Mouse (Mus musculus): ENCODE results near the gene Atp6v1fnb. TPM values are rescaled to one million over a fixed set of nuclear protein-coding genes. Genes with fewer than 3 reads are reported as not detected.

The Atp6v1fnb gene
- polyA plus RNA-seq, 1 experiment from 2014 or later: not detected

GRCm38 (mm10) chr6:29500810-29501209 lies 29.6 kb downstream of the Atp6v1fnb start:
- peaks cover 10% of the 10 kb centered on the region for H3K27me3 ChIP-seq
- H3K36me3 ChIP-seq: peaks cover 23% of the 10 kb centered on the region
- no peak overlapping the region for H3K9ac ChIP-seq
- no peak overlapping the region for H3K4me2 ChIP-seq
- no peak overlapping the region for H3K27ac ChIP-seq
- H3K4me3 ChIP-seq: no peak overlapping the region
- 90% methylated on average over 6 of the region's 6 CpGs for WGBS
- ATAC-seq (ENCODE audit: insufficient number of reproducible peaks, low FRiP score, low TSS enrichment, low read depth): no peak
- H3K4me1 ChIP-seq: peaks cover 3% of the 10 kb centered on the region; the same call in 1 of the 2 replicates
- no peaks in the 10 kb centered on the region for H3K9me3 ChIP-seq

DNA sequence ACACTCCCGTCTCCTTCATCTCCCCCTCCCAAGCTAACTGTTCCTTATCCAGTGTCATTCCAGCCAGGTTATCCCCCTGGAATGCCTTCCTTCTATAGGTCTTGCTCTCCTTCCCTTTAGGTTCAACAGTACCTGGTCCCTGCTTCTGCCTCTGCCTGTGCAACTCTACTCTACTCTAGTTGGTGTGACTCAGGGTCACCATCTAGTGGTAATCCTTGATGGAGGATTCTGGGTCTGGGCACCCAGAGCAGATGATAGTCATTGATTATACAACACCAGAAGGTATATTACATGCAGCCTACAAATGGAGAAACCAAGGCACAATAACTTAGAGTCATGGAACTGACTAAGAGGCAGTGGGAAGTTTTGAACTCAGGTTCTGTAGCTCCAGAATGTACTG lies 30.4 kb downstream of the Atp6v1fnb start:
- H3K36me3 ChIP-seq: peaks cover 16% of the 10 kb centered on the region; the same call in 1 of the 2 replicates
- no peak overlapping the region for H3K4me3 ChIP-seq
- H3K27me3 ChIP-seq: peaks cover 4% of the 10 kb centered on the region
- ATAC-seq (ENCODE audit: insufficient number of reproducible peaks, low FRiP score, low TSS enrichment, low read depth): no peak
- H3K4me2 ChIP-seq: no peak overlapping the region
- no peak overlapping the region for H3K27ac ChIP-seq
- WGBS: 96% methylated on average over 1 of the region's 1 CpGs
- peaks cover 9% of the 10 kb centered on the region; the same call in 1 of the 2 replicates for H3K4me1 ChIP-seq
- no peaks in the 10 kb centered on the region for H3K9me3 ChIP-seq
- H3K9ac ChIP-seq: no peak overlapping the region

GRCm38 (mm10) chr6:29505493-29505892 lies 34.3 kb downstream of the Atp6v1fnb start:
- Histone ChIP-seq H3K27ac (no peak overlapping the region), H3K4me3 (no peak overlapping the region)
- WGBS: 90% methylated on average over 5 of the region's 5 CpGs

GRCm38 (mm10) chr6:29506834-29507233 lies 35.6 kb downstream of the Atp6v1fnb start:
- Histone ChIP-seq H3K4me1 (peaks cover 34% of the 10 kb centered on the region), H3K27ac (no peak overlapping the region), H3K36me3 (peaks cover 4% of the 10 kb centered on the region; the same call in 1 of the 2 replicates), H3K9me3 (no peaks in the 10 kb centered on the region), H3K4me2 (peak overlapping the region; percentile 73), H3K4me3 (peak overlapping the region; percentile 55), H3K27me3 (no peaks in the 10 kb centered on the region), H3K9ac (peak overlapping the region; percentile 11; the same call in 1 of the 2 replicates)
- ATAC-seq (ENCODE audit: insufficient number of reproducible peaks, low FRiP score, low TSS enrichment, low read depth): no peak
- WGBS: 14% methylated on average over 8 of the region's 8 CpGs

More at GRCm38 (mm10) chr6:29505493-29505892, 34.3 kb downstream of the Atp6v1fnb start:
- Histone ChIP-seq H3K9me3 (no peaks in the 10 kb centered on the region), H3K4me2 (no peak overlapping the region), H3K27me3 (no peaks in the 10 kb centered on the region), H3K4me1 (peaks cover 34% of the 10 kb centered on the region), H3K36me3 (peaks cover 4% of the 10 kb centered on the region; the same call in 1 of the 2 replicates), H3K9ac (no peak overlapping the region)
- ATAC-seq (ENCODE audit: insufficient number of reproducible peaks, low FRiP score, low TSS enrichment, low read depth): no peak

DNA sequence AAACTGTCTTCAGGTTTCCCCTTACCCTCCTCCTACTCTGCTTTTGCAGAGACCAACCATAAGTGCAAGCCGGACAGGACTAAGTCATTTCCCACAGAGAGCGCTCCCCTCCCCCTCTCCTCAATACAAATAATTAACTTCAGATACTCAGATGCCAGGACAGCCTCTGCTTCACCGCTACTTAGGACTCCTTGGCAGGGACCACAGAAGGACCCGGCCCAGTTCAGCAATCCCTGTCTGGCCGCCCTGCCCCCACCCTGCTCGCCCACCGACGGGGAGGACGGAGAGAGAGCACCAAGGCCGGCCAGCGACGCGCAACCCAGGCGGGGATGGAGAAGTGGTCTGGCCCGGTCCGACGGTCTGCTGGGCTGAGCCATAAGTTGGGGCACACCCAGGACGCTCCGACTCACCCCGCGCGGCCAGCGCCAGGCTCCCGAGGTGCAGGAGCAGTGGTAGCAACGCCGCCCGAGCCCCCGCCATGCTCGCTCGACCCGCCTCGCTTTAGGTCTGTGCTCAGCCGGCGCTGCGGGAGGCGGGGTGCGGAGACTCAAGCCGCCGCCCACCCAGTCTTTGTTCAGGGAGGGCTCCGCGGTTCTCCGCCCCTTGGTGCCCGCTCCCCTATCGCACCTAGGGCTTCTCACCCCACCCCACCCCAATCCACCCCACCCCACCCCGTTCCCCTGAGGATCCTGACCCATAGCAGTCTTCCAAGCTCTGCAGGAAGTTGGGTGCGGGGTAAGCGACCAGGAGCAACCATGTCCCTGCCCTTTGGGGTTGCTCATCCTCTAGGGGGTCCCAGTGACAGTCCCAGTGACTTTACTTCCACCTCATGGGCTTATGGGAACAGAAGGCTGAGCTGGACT lies 36.4 kb downstream of the Atp6v1fnb start, which contains the start of gene Kcp:
Kcp (minus strand) TSS at position 506 of the 863 bp plus-strand sequence.
- Histone ChIP-seq H3K9me3 (no peaks in the 10 kb centered on the region), H3K27ac (peak within 1 kb of the TSS; percentile 18; the same call in 1 of the 2 replicates), H3K9ac (peak within 1 kb of the TSS; percentile 41), H3K4me2 (peak within 1 kb of the TSS; percentile 73), H3K27me3 (no peaks in the 10 kb centered on the region), H3K36me3 (peaks cover 2% of the 10 kb centered on the region; the same call in 1 of the 2 replicates), H3K4me3 (peak within 1 kb of the TSS; percentile 55), H3K4me1 (peaks cover 34% of the 10 kb centered on the region)
- ATAC-seq (ENCODE audit: insufficient number of reproducible peaks, low FRiP score, low TSS enrichment, low read depth): 0 out of 2 replicates have a peak, but pooled peaks have one; percentile 38
- WGBS: under 1% methylated on average over 47 of the region's 47 CpGs

DNA sequence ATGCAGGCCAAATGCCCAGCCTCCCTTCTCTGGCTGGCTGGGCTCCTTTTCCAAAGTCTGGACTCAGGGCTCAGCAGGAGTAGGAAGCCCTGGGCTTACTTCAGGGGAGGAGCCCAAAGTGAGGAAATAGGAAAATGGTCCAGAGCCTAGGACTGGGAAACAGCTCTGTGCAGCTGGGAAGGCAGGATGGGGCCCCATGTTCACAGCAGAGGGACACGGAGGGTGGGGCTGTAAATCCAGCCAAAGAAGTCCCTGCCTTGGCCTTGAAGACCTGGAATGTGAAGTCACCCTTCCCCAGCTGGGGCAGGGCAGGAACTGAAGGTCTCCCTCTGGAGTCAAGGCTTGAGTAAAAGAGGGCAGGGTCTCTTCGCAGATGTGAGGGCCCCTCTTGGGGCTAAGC lies 37.8 kb downstream of the Atp6v1fnb start:
- H3K4me2 ChIP-seq: no peak overlapping the region
- H3K4me1 ChIP-seq: peaks cover 40% of the 10 kb centered on the region
- ATAC-seq (ENCODE audit: insufficient number of reproducible peaks, low FRiP score, low TSS enrichment, low read depth): peak; percentile 64; the same call in 1 of the 2 replicates
- H3K27ac ChIP-seq: peak overlapping the region; percentile 43; the same call in 1 of the 2 replicates
- H3K27me3 ChIP-seq: no peaks in the 10 kb centered on the region
- no peaks in the 10 kb centered on the region for H3K9me3 ChIP-seq
- no peaks in the 10 kb centered on the region for H3K36me3 ChIP-seq
- no peak overlapping the region for H3K4me3 ChIP-seq
- H3K9ac ChIP-seq: no peak overlapping the region
- 24% methylated on average over 2 of the region's 2 CpGs for WGBS

GRCm38 (mm10) chr6:29513284-29513683 lies 42.0 kb downstream of the Atp6v1fnb start:
- peaks cover 15% of the 10 kb centered on the region for H3K4me1 ChIP-seq
- 0 out of 2 replicates have a peak overlapping the region, but pooled peaks have one; percentile 14 for H3K9ac ChIP-seq
- peak overlapping the region; percentile 19 for H3K4me3 ChIP-seq
- H3K4me2 ChIP-seq: peak overlapping the region; percentile 37
- WGBS: 1% methylated on average over 11 of the region's 11 CpGs
- ATAC-seq (ENCODE audit: insufficient number of reproducible peaks, low FRiP score, low TSS enrichment, low read depth): peak; percentile 48; the same call in 1 of the 2 replicates
- H3K9me3 ChIP-seq: no peaks in the 10 kb centered on the region
- no peaks in the 10 kb centered on the region for H3K27me3 ChIP-seq
- H3K27ac ChIP-seq: peak overlapping the region; percentile 50; the same call in 1 of the 2 replicates
- no peaks in the 10 kb centered on the region for H3K36me3 ChIP-seq

DNA sequence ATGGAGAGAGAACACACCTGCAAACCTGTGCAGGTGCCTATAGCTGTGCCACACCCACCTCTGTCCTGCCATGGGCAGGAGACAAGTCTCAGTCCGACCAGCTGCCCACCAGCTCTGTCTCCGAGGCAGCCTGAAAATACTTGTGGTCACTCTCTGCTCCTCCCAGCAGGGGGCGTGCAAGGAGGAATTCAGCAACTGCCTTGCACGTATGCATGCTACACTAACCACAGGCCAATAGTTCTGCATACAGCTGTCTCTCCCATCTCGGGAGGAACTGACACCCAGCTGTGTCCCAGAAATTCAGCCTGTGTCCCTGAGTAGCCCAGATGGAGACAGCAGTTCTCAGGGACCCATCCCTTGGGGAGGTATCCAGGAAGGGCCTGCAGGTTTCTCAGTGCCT lies 45.9 kb downstream of the Atp6v1fnb start:
- H3K9ac ChIP-seq: no peak overlapping the region
- H3K4me3 ChIP-seq: no peak overlapping the region
- WGBS: 12% methylated on average over 5 of the region's 5 CpGs
- no peak overlapping the region for H3K27ac ChIP-seq
- H3K4me1 ChIP-seq: peaks cover 6% of the 10 kb centered on the region
- H3K9me3 ChIP-seq: no peaks in the 10 kb centered on the region
- no peaks in the 10 kb centered on the region for H3K36me3 ChIP-seq
- no peaks in the 10 kb centered on the region for H3K27me3 ChIP-seq
- no peak overlapping the region for H3K4me2 ChIP-seq
- ATAC-seq (ENCODE audit: insufficient number of reproducible peaks, low FRiP score, low TSS enrichment, low read depth): no peak

DNA sequence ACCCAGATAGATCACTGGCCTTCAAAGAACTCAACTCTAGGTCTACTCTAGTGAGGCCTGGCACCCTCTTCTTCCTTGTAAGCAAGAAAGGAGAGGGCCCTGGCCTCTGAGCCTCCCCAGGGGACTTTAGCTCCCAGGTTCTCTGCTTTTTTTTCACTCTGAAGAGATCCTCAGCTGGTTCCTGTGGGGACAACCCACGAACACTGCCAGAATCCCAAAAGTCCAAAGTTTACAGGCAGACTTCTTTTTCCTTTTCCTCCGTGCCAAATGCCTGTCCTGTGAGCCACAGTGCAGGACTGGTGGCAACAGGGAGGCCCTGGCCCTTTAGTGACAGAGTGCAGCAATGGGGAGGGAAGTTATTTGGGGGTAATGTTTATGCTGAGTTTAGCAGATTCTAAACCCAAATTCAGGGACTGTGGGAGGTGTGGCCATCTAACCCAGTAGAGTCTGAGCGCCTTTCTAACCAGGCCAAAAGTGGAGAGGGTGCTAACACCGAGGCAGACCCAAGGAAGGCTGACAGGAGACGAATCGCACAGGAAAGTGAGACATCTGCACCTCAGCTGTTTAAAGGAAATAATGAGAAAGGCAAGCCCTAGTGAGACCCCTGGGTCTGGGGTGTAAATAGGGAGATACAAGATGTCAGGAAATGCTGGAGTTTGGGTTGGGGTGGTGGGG lies 51.5 kb downstream of the Atp6v1fnb start:
- Histone ChIP-seq H3K27ac (no peak overlapping the region), H3K9me3 (no peaks in the 10 kb centered on the region), H3K4me2 (no peak overlapping the region), H3K27me3 (peaks cover 19% of the 10 kb centered on the region), H3K9ac (no peak overlapping the region), H3K4me1 (peaks cover 19% of the 10 kb centered on the region), H3K36me3 (no peaks in the 10 kb centered on the region), H3K4me3 (no peak overlapping the region)
- WGBS: 55% methylated on average over 6 of the region's 6 CpGs
- ATAC-seq (ENCODE audit: insufficient number of reproducible peaks, low FRiP score, low TSS enrichment, low read depth): no peak

Data from limb, embryonic 15.5 days (tissue).